Mouse (Mus musculus): ENCODE data around the gene Man1a2. TPM values are rescaled to one million over a fixed set of nuclear protein-coding genes. Genes with fewer than 3 reads are reported as not detected.

Gene Man1a2
- polyA plus RNA-seq, 1 experiment from 2014 or later, result 53.1 TPM

- Histone ChIP-seq H3K4me3 (no peak overlapping the region), H3K4me1 (replicated peaks) (no peaks in the 10 kb centered on the region), H3K27ac (no peak overlapping the region), H3K36me3 (no peaks in the 10 kb centered on the region), H3K27me3 (no peaks in the 10 kb centered on the region), H3K4me2 (no peak overlapping the region), H3K9ac (no peak overlapping the region), H3K9me3 (replicated peaks) (no peaks in the 10 kb centered on the region)
- no peak for ATAC-seq (replicated peaks; ENCODE audit: insufficient number of reproducible peaks, insufficient read depth, low FRiP score, low read depth)
- 49% methylated on average over 4 of the region's 4 CpGs for WGBS
Observed at GRCm38 (mm10) chr3:100618511-100618910, 66.8 kb downstream of the Man1a2 start.

- Histone ChIP-seq H3K4me2 (no peak overlapping the region), H3K27ac (no peak overlapping the region), H3K27me3 (no peaks in the 10 kb centered on the region), H3K4me3 (no peak overlapping the region), H3K4me1 (replicated peaks) (peaks cover 3% of the 10 kb centered on the region; the same call in 1 of the 2 replicates), H3K9me3 (replicated peaks) (no peaks in the 10 kb centered on the region), H3K36me3 (peaks cover 3% of the 10 kb centered on the region; the same call in 1 of the 2 replicates), H3K9ac (no peak overlapping the region)
- no peak for ATAC-seq (replicated peaks; ENCODE audit: insufficient number of reproducible peaks, insufficient read depth, low FRiP score, low read depth)
- WGBS, result 20% methylated on average over 1 of the region's 1 CpGs
Observed at GRCm38 (mm10) chr3:100610916-100611315, 74.4 kb downstream of the Man1a2 start.

- WGBS, result 81% methylated on average over 2 of the region's 2 CpGs
- Histone ChIP-seq H3K27ac (no peak overlapping the region), H3K36me3 (peaks cover 3% of the 10 kb centered on the region; the same call in 1 of the 2 replicates), H3K9ac (no peak overlapping the region), H3K4me3 (no peak overlapping the region), H3K4me1 (replicated peaks) (peaks cover 8% of the 10 kb centered on the region; the same call in 1 of the 2 replicates), H3K27me3 (no peaks in the 10 kb centered on the region), H3K4me2 (no peak overlapping the region), H3K9me3 (replicated peaks) (0 out of 2 replicates have a peak, but pooled peaks cover 3% of the 10 kb centered on the region)
- no peak for ATAC-seq (replicated peaks; ENCODE audit: insufficient number of reproducible peaks, insufficient read depth, low FRiP score, low read depth)
Observed at GRCm38 (mm10) chr3:100604539-100604938, 80.8 kb downstream of the Man1a2 start.

- Histone ChIP-seq H3K9me3 (replicated peaks) (0 out of 2 replicates have a peak, but pooled peaks cover 3% of the 10 kb centered on the region), H3K27me3 (no peaks in the 10 kb centered on the region), H3K4me2 (no peak overlapping the region), H3K4me1 (replicated peaks) (no peaks in the 10 kb centered on the region), H3K9ac (no peak overlapping the region), H3K36me3 (0 out of 2 replicates have a peak, but pooled peaks cover 3% of the 10 kb centered on the region), H3K27ac (no peak overlapping the region), H3K4me3 (no peak overlapping the region)
- ATAC-seq (replicated peaks; ENCODE audit: insufficient number of reproducible peaks, insufficient read depth, low FRiP score, low read depth), result no peak
- WGBS, result 89% methylated on average over 2 of the region's 2 CpGs
Observed at GRCm38 (mm10) chr3:100599265-100599820, 86.0 kb downstream of the Man1a2 start.

GRCm38 (mm10) chr3:100591053-100591452 is 94.2 kb downstream of the Man1a2 start:
- Histone ChIP-seq H3K4me2 (no peak overlapping the region), H3K36me3 (0 out of 2 replicates have a peak, but pooled peaks cover 3% of the 10 kb centered on the region), H3K27me3 (no peaks in the 10 kb centered on the region), H3K9me3 (replicated peaks) (no peaks in the 10 kb centered on the region), H3K9ac (no peak overlapping the region), H3K4me3 (no peak overlapping the region), H3K4me1 (replicated peaks) (no peaks in the 10 kb centered on the region), H3K27ac (no peak overlapping the region)
- ATAC-seq (replicated peaks; ENCODE audit: insufficient number of reproducible peaks, insufficient read depth, low FRiP score, low read depth), result no peak
- WGBS, result 95% methylated on average over 4 of the region's 4 CpGs

GRCm38 (mm10) chr3:100582721-100583355 is 102.5 kb downstream of the Man1a2 start:
- WGBS, result 89% methylated on average over 1 of the region's 1 CpGs
- H3K4me1 ChIP-seq (replicated peaks), result no peaks in the 10 kb centered on the region
- no peak overlapping the region for H3K4me3 ChIP-seq
- no peaks in the 10 kb centered on the region for H3K27me3 ChIP-seq
- H3K36me3 ChIP-seq, result no peaks in the 10 kb centered on the region
- ATAC-seq (replicated peaks; ENCODE audit: insufficient number of reproducible peaks, insufficient read depth, low FRiP score, low read depth), result no peak
- H3K9ac ChIP-seq, result no peak overlapping the region
- H3K9me3 ChIP-seq (replicated peaks), result no peaks in the 10 kb centered on the region
- H3K4me2 ChIP-seq, result no peak overlapping the region
- no peak overlapping the region for H3K27ac ChIP-seq

- Histone ChIP-seq H3K27me3 (no peaks in the 10 kb centered on the region), H3K9me3 (replicated peaks) (no peaks in the 10 kb centered on the region), H3K4me1 (replicated peaks) (no peaks in the 10 kb centered on the region), H3K4me2 (no peak overlapping the region), H3K9ac (no peak overlapping the region), H3K36me3 (peaks cover 13% of the 10 kb centered on the region; the same call in 1 of the 2 replicates), H3K27ac (no peak overlapping the region), H3K4me3 (no peak overlapping the region)
- ATAC-seq (replicated peaks; ENCODE audit: insufficient number of reproducible peaks, insufficient read depth, low FRiP score, low read depth), result no peak
- 69% methylated on average over 3 of the region's 3 CpGs for WGBS
Observed at GRCm38 (mm10) chr3:100572571-100573183, 112.6 kb downstream of the Man1a2 start.

- Histone ChIP-seq H3K27ac (no peak overlapping the region), H3K36me3 (peaks cover 16% of the 10 kb centered on the region), H3K9me3 (replicated peaks) (no peaks in the 10 kb centered on the region), H3K4me1 (replicated peaks) (peaks cover 2% of the 10 kb centered on the region; the same call in 1 of the 2 replicates), H3K27me3 (no peaks in the 10 kb centered on the region), H3K4me2 (no peak overlapping the region), H3K9ac (no peak overlapping the region), H3K4me3 (no peak overlapping the region)
- ATAC-seq (replicated peaks; ENCODE audit: insufficient number of reproducible peaks, insufficient read depth, low FRiP score, low read depth), result no peak
- WGBS, result 83% methylated on average over 13 of the region's 13 CpGs
Observed at GRCm38 (mm10) chr3:100568443-100569390, 116.6 kb downstream of the Man1a2 start.

- Histone ChIP-seq H3K9me3 (replicated peaks) (no peaks in the 10 kb centered on the region), H3K4me3 (no peak overlapping the region), H3K36me3 (peaks cover 16% of the 10 kb centered on the region), H3K27ac (no peak overlapping the region), H3K4me2 (no peak overlapping the region), H3K4me1 (replicated peaks) (peaks cover 2% of the 10 kb centered on the region; the same call in 1 of the 2 replicates), H3K27me3 (no peaks in the 10 kb centered on the region), H3K9ac (no peak overlapping the region)
- WGBS, result 42% methylated on average over 2 of the region's 2 CpGs
- ATAC-seq (replicated peaks; ENCODE audit: insufficient number of reproducible peaks, insufficient read depth, low FRiP score, low read depth), result no peak
Observed at GRCm38 (mm10) chr3:100563565-100563964, 121.7 kb downstream of the Man1a2 start.

GRCm38 (mm10) chr3:100562455-100562854 is 122.8 kb downstream of the Man1a2 start:
- Histone ChIP-seq H3K4me1 (replicated peaks) (peaks cover 2% of the 10 kb centered on the region; the same call in 1 of the 2 replicates), H3K9me3 (replicated peaks) (no peaks in the 10 kb centered on the region), H3K36me3 (peaks cover 14% of the 10 kb centered on the region), H3K27ac (no peak overlapping the region), H3K4me3 (no peak overlapping the region), H3K27me3 (no peaks in the 10 kb centered on the region), H3K9ac (no peak overlapping the region), H3K4me2 (no peak overlapping the region)
- WGBS, result 76% methylated on average over 7 of the region's 7 CpGs
- no peak for ATAC-seq (replicated peaks; ENCODE audit: insufficient number of reproducible peaks, insufficient read depth, low FRiP score, low read depth)
